Mouse (Mus musculus): ENCODE measurements around the gene Gm20458.

The Gm20458 gene

GRCm38 (mm10) chr2:164515897-164516296 is 55.1 kb downstream of the Gm20458 start:
- in situ Hi-C loops (cut with MboI; ENCODE audit: low pct_unique_long_range_greater_than_20kb in 1 of 2, low sequenced_read_pairs in 2 of 2, unreplicated experiment in 1 of 2), result loop anchor here (5.0 to 10.0 kb wide), 2 partner anchors 101 to 109 kb away; partner anchors contain the start of gene Matn4 (in 1 of the 2)

DNA sequence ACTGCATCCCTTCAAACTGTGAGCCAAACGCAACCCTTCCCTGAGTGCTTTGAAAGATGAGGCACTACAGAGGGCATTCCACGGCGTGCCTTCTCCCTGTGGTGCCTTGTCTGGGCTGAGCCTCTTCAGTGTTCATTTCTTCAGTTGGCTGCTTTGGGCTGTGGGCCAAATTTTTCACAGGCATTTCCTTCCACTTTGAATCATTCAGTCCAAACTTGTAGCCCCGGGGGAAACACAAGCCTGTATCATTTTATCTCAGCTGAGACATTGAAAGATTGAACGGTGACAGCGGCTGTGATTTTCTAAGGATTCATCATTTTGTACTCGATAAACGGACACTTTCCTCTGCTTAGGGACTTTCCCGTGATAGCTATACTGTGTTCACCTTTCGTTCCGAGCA is 55.8 kb downstream of the Gm20458 start:
- in situ Hi-C loops (cut with MboI; ENCODE audit: low pct_unique_long_range_greater_than_20kb in 1 of 2, low sequenced_read_pairs in 2 of 2, unreplicated experiment in 1 of 2), result loop anchor here (5.0 to 10.0 kb wide), 2 partner anchors 102 to 109 kb away; partner anchors contain the start of gene Matn4 (in 1 of the 2)

- in situ Hi-C loops (cut with MboI; ENCODE audit: low pct_unique_long_range_greater_than_20kb in 1 of 2, low sequenced_read_pairs in 2 of 2, unreplicated experiment in 1 of 2), result loop anchor here (5.0 to 10.0 kb wide), 2 partner anchors 103 to 110 kb away; partner anchors contain the start of gene Matn4 (in 1 of the 2)
Measured at GRCm38 (mm10) chr2:164517485-164518221, 56.9 kb downstream of the Gm20458 start.

DNA sequence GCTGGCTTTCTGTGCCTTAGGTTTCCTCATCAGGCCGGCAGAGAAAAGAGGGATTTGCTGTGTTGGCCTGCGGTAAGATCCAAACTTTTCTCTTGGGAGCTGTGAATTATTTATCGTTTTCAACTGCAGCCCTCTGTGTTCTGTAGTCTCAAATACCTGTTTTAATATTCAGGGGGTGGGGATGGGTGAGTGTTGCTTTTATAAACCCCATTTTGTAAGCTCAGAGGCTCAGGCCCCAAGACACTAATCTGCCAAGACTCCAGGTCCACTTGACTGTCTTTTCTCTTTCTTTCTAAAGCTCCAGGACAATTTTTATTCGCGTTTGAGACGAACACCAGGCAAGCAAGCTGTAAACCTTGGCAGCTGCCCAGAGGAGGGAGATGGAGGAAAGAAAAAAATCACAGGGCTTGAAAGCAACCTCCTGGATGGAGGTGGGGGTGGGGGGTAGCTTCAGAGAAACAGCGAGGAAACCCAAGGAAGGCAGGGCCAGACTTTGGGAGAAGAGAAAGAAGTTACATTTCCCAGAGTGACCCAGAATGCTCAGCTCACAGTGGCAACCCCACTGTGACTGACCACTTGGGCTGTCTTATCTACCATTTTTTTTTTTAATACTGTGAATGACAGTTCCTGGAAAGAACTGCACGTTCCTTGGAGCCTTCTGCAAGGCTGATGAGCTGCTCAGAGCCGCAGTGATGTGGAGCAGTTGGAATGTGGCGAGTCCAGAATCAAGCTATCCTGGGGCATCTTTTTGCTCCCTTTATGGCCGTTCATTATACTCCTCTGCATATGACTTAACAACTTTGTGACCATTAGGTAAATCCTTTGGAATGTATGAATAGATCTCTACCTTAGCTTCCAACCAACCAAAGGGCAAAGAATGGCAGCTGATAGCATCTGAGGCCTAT is 57.8 kb downstream of the Gm20458 start:
- in situ Hi-C loops (cut with MboI; ENCODE audit: low pct_unique_long_range_greater_than_20kb in 1 of 2, low sequenced_read_pairs in 2 of 2, unreplicated experiment in 1 of 2), result loop anchor here (5.0 to 10.0 kb wide), 2 partner anchors 104 to 111 kb away; partner anchors contain the start of gene Matn4 (in 1 of the 2)

DNA sequence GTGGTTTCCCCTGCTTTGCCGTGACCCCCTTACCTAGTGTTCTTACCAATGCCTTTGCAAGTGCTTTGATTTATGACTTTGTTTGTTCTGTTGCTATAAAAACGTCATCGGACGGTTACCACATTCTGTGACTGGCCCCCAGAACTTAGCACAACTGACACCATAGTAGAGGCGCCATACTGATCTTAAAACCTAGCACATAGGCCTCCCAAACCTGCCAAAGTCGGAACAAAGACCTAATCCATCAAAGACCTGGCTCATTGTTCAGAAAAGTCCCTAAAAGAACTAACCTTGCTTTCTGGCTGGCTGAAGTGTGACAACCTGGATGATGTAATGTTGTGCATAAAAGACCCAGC is 58.4 kb downstream of the Gm20458 start:
- in situ Hi-C loops (cut with MboI; ENCODE audit: low pct_unique_long_range_greater_than_20kb in 1 of 2, low sequenced_read_pairs in 2 of 2, unreplicated experiment in 1 of 2), result loop anchor here (5.0 to 10.0 kb wide), 2 partner anchors 104 to 112 kb away; partner anchors contain the start of gene Matn4 (in 1 of the 2)

GRCm38 (mm10) chr2:164520782-164521181 is 60.0 kb downstream of the Gm20458 start:
- in situ Hi-C loops (cut with MboI; ENCODE audit: low pct_unique_long_range_greater_than_20kb in 1 of 2, low sequenced_read_pairs in 2 of 2, unreplicated experiment in 1 of 2), result no loop called here

DNA sequence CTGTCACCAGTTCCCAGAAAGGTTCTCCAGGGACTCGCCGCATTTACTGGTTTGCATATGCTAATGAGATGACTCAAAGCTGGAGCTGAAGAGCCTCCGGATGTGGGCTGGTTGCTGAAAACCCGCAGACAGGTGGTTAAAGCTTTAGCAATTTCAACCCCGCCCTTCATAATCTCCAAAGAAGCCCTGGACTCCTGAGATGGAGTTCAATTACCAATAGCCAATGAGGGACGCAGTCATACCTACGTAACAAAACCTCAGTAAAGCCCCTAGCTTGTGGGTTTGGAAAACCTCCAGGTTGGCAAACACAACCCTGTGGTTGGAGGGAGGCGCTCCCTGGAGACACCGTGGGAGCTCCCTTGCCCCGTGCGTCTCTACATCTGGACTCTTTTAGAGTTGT is 61.1 kb downstream of the Gm20458 start:
- in situ Hi-C loops (cut with MboI; ENCODE audit: low pct_unique_long_range_greater_than_20kb in 1 of 2, low sequenced_read_pairs in 2 of 2, unreplicated experiment in 1 of 2), result no loop called here

GRCm38 (mm10) chr2:164522280-164522679 is 61.5 kb downstream of the Gm20458 start:
- in situ Hi-C loops (cut with MboI; ENCODE audit: low pct_unique_long_range_greater_than_20kb in 1 of 2, low sequenced_read_pairs in 2 of 2, unreplicated experiment in 1 of 2), result no loop called here

DNA sequence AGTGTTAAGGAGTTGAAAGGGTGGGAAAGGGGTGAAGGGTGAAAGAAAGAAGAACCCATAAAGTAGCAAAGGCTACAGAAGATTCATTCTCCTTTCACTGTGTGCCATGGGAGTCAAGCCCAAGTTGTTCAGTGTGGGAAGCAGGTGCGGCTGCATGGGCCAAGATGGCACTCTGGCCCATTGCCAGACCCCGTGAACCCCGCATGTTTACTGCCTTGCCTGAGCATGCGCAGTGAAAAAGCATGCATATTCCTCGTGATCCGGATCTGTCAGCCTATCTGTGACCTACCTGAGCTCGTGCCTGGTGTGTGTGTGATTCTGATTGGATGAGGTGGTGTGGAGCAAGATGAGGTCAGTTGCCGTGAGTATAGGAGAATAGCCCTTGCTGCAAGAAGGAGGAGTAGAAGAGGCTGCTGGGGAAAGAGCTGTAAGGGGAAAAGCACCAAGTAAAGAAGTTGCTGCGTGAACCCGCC is 62.6 kb downstream of the Gm20458 start:
- in situ Hi-C loops (cut with MboI; ENCODE audit: low pct_unique_long_range_greater_than_20kb in 1 of 2, low sequenced_read_pairs in 2 of 2, unreplicated experiment in 1 of 2), result no loop called here

DNA sequence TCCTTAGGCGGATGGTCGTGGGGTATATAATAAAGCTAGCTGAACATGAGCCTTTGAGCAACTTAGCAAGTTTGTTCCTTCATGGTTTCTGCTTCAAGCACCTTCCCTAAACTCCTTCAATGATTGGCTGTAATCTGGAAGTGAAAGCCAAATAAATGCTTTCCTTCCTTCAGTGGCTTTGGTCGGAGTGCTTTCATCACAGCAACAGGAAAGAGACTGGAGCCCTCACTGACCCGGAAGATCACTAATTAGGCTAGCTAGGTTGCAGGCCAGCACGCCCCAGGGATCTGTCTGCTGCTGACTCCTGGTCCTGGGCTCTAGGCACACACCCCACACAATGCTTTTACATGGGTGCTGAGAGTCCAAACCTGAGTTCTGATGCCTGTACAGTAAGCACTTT is 67.8 kb downstream of the Gm20458 start:
- in situ Hi-C loops (cut with MboI; ENCODE audit: low pct_unique_long_range_greater_than_20kb in 1 of 2, low sequenced_read_pairs in 2 of 2, unreplicated experiment in 1 of 2), result no loop called here

- in situ Hi-C loops (cut with MboI; ENCODE audit: low pct_unique_long_range_greater_than_20kb in 1 of 2, low sequenced_read_pairs in 2 of 2, unreplicated experiment in 1 of 2), result loop anchor here in 1 of 2 experiments (5.0 kb wide), 1 partner anchor 36 kb away; no protein-coding TSS in a partner anchor
Measured at GRCm38 (mm10) chr2:164531169-164531568, 70.4 kb downstream of the Gm20458 start.

DNA sequence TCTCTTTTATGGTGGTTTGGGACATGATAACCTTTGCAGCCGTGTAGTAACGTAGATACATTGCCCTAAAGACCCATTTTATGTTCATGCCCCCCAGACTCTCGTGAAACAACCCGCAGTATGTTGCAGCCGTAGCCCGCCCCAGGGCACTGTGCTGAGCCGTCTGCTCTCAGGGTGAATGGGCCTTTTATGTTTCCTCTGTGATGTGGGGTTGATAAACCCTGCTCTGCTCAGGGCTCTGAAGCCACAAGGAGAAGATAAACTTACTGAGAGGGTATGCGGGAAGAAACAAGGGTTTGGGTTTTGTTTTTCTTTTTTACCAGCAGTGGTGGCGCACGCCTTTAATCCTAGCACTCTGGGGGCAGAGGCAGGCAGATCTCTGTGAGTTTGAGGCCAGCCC is 73.5 kb downstream of the Gm20458 start:
- in situ Hi-C loops (cut with MboI; ENCODE audit: low pct_unique_long_range_greater_than_20kb in 1 of 2, low sequenced_read_pairs in 2 of 2, unreplicated experiment in 1 of 2), result loop anchor here in 1 of 2 experiments (5.0 kb wide), 1 partner anchor 33 kb away; no protein-coding TSS in a partner anchor

GRCm38 (mm10) chr2:164537003-164537402 is 76.2 kb downstream of the Gm20458 start:
- in situ Hi-C loops (cut with MboI; ENCODE audit: low pct_unique_long_range_greater_than_20kb in 1 of 2, low sequenced_read_pairs in 2 of 2, unreplicated experiment in 1 of 2), result no loop called here

Data from mouse embryonic stem cell (cell line).